In genomic region chrX:102219126-102219525, GRCm38 (mm10) we compare ENCODE assay signal across 8 mouse cellular contexts. TPM values are rescaled to one million over a fixed set of nuclear protein-coding genes. Genes with fewer than 3 reads are reported as not detected.
DNase-seq lines count a peak whose midpoint lies in the region; ATAC-seq and TF ChIP-seq lines count a peak whose summit lies in the region.

No protein-coding gene starts in this region.

- H3K4me2 ChIP-seq in liver, embryonic 11.5 days = no peak overlapping the region

- no peak overlapping the region for H3K27ac ChIP-seq in liver, adult 2 months (replicated peaks; ENCODE audit: insufficient read depth, low read depth, low read length)
- no peak overlapping the region for H3K27ac ChIP-seq in liver, embryonic 11.5 days (ENCODE audit: low read depth, low read length)

- TF ChIP-seq CTCF in liver, adult 2 months (IDR thresholded peaks at IDR 0.05; ENCODE audit: low read depth, low read length) = peak; percentile 36; the same call in 1 of the 2 replicates
- peak; percentile 49 for TF ChIP-seq CTCF in lung, adult 2 months (IDR thresholded peaks at IDR 0.05; ENCODE audit: insufficient read depth, low read length)

- intact Hi-C loops in heart, postnatal 14 days (cut with DNase I) = loop anchor here (2.0 kb wide), 1 partner anchor 260 kb away; no protein-coding TSS in a partner anchor

- no peaks in the 10 kb centered on the region for H3K4me1 ChIP-seq in liver, adult 2 months (ENCODE audit: control insufficient read depth, insufficient read depth, low read length)
- no peaks in the 10 kb centered on the region for H3K4me1 ChIP-seq in liver, embryonic 11.5 days (replicated peaks; ENCODE audit: control insufficient read depth, insufficient read depth, low read length)
- H3K4me1 ChIP-seq in lung, adult 2 months (ENCODE audit: control insufficient read depth, insufficient read depth, low read length) = no peaks in the 10 kb centered on the region

- H3K9ac ChIP-seq in liver, adult 2 months (ENCODE audit: low read depth, low read length) = no peak overlapping the region
- no peak overlapping the region for H3K9ac ChIP-seq in liver, embryonic 11.5 days (ENCODE audit: low read depth, low read length)

- H3K79me2 ChIP-seq in liver, adult 2 months (ENCODE audit: control insufficient read depth, insufficient read depth, low read length) = no peaks in the 10 kb centered on the region

- no peaks in the 10 kb centered on the region for H3K27me3 ChIP-seq in liver, adult 2 months (ENCODE audit: control insufficient read depth, insufficient read depth, low read length)
- no peaks in the 10 kb centered on the region for H3K27me3 ChIP-seq in liver, embryonic 11.5 days (replicated peaks; ENCODE audit: control insufficient read depth, insufficient read depth, low read length)

- 23% methylated on average over 1 of the region's 1 CpGs for WGBS in liver, adult 2 months
- 14% methylated on average over 1 of the region's 1 CpGs for WGBS in liver, embryonic 11.5 days
- 12% methylated on average over 1 of the region's 1 CpGs for WGBS in lung, adult 2 months

- no peak for TF ChIP-seq POLR2A in liver, adult 2 months (IDR thresholded peaks at IDR 0.05; ENCODE audit: extremely low read depth, insufficient read depth, low read length)
- TF ChIP-seq POLR2A in lung, adult 2 months (IDR thresholded peaks at IDR 0.05; ENCODE audit: borderline replicate concordance, extremely low read depth, low read depth, low read length) = no peak

- no peaks in the 10 kb centered on the region for H3K9me3 ChIP-seq in liver, embryonic 11.5 days (ENCODE audit: control insufficient read depth, low read length)

- H3K4me3 ChIP-seq in liver, adult 2 months (ENCODE audit: insufficient read depth, low read depth, low read length) = no peak overlapping the region
- no peak overlapping the region for H3K4me3 ChIP-seq in liver, embryonic 11.5 days (ENCODE audit: low read depth, low read length)
- no peak overlapping the region for H3K4me3 ChIP-seq in lung, adult 2 months (replicated peaks; ENCODE audit: extremely low read depth, low read depth, low read length)

- no peaks in the 10 kb centered on the region for H3K36me3 ChIP-seq in liver, adult 2 months (ENCODE audit: control insufficient read depth, insufficient read depth, low read length)
- no peaks in the 10 kb centered on the region for H3K36me3 ChIP-seq in liver, embryonic 11.5 days (ENCODE audit: control insufficient read depth, insufficient read depth, low read length)

- ATAC-seq in liver, embryonic 11.5 days (replicated peaks; ENCODE audit: low FRiP score) = no peak

- DNase-seq in adrenal gland, adult 18-20 months (ENCODE audit: low spot score in 2 of 2) = peak; percentile 35 to 43
- no peak for DNase-seq in adrenal gland, postnatal 4 days (ENCODE audit: low spot score in 2 of 2)
- DNase-seq in liver, adult 2 months (ENCODE audit: extremely low read depth, low read depth, low spot score) = peak; percentile 30
- no peak for DNase-seq in liver, embryonic 11.5 days (ENCODE audit: low spot score)
- DNase-seq in c-Kit-positive CD71-positive TER-119-negative erythroid progenitor cells, embryonic 14.5 days (ENCODE audit: low read depth) = peak; percentile 42
- DNase-seq in heart, postnatal 14 days = peak; percentile 13 to 55
- peak; percentile 17 for DNase-seq in lung, adult 2 months
- peak; percentile 8 to 61 for DNase-seq in spleen, postnatal 10 days (ENCODE audit: low spot score in 2 of 2)

RNA-seq across cellular contexts. Expression of gene Rps4x, which starts 29.9 kb away (rescaled TPM):
- 1,000 to 10,000 TPM in 1 of 2 experiments, 100 to 1,000 TPM in 1; 821 to 1,009 TPM for total RNA-seq in adrenal gland, adult 18-20 months (2021)
- 1,000 to 10,000 TPM; 1,379 to 1,607 TPM for total RNA-seq in adrenal gland, postnatal 4 days (2021)
- total RNA-seq in liver, adult 2 months (2014; rRNA removed) = 619 and 632 TPM in 2 replicates
- polyA plus RNA-seq in liver, adult 2 months (2012; rRNA removed) = 187 and 189 TPM in 2 replicates
- polyA plus RNA-seq in liver, embryonic 11.5 days (2014; fragmentation: Nextera tagmentation; extraction: Ambion mirVana) = 920 and 973 TPM in 2 replicates
- total RNA-seq in heart, postnatal 14 days (2021) = 100 to 1,000 TPM; 608 to 817 TPM
- 278 and 471 TPM in 2 replicates for polyA plus RNA-seq in lung, adult 2 months (2012; rRNA removed)

RNA-seq across cellular contexts. Expression of gene Cited1, which starts 32.9 kb away (rescaled TPM):
- 100 to 1,000 TPM in 1 of 2 experiments, 1 to 10 TPM in 1; 2.8 to 104 TPM for total RNA-seq in adrenal gland, adult 18-20 months (2021)
- total RNA-seq in adrenal gland, postnatal 4 days (2021) = 1 to 10 TPM; 5.2 to 5.6 TPM
- total RNA-seq in liver, adult 2 months (2014; rRNA removed) = not detected in 2 replicates
- polyA plus RNA-seq in liver, adult 2 months (2012; rRNA removed) = 0.14 TPM in 1 of 2 replicates, not detected in the other
- 118 and 122 TPM in 2 replicates for polyA plus RNA-seq in liver, embryonic 11.5 days (2014; fragmentation: Nextera tagmentation; extraction: Ambion mirVana)
- total RNA-seq in heart, postnatal 14 days (2021) = 1 to 10 TPM; 4.2 to 4.4 TPM
- polyA plus RNA-seq in lung, adult 2 months (2012; rRNA removed) = 0.40 and 0.59 TPM in 2 replicates

Comparison
In these comparisons a context has a peak if more than half of its experiments do, and no peak if none do; other contexts are left out.
1. DNase-seq: peak in adrenal gland, adult 18-20 months (2 of 2), liver, adult 2 months (single experiment), c-Kit-positive CD71-positive TER-119-negative erythroid progenitor cells, embryonic 14.5 days (single experiment), heart, postnatal 14 days (2 of 2), lung, adult 2 months (single experiment) and spleen, postnatal 10 days (2 of 2); none in adrenal gland, postnatal 4 days (0 of 2) and liver, embryonic 11.5 days (single experiment).